Mouse (Mus musculus) kidney, embryonic 14.5 days (tissue): ENCODE results near the gene Vezt. TPM values are rescaled to one million over a fixed set of nuclear protein-coding genes. Genes with fewer than 3 reads are reported as not detected.

Experiments
- ATAC-seq: fragments of 200-750 bp; cut with Nextera tagmentation; 2 replicates; pipeline ENCODE4 v1.8.0; 2017; ENCODE audit warnings: moderate number of reproducible peaks, mild to moderate bottlenecking, moderate TSS enrichment, moderate library complexity; ENCODE audit not compliant: low FRiP score, low TSS enrichment
- H3K27ac ChIP-seq: fragments of 300-500 bp; sonication (generic); 2 replicates; pipeline ENCODE4 v1.5.1; 2014; ENCODE audit warnings: low read depth, mild to moderate bottlenecking, low read length, moderate library complexity, mixed read lengths
- H3K27me3 ChIP-seq: fragments of 300-500 bp; sonication (generic); 2 replicates; pipeline ENCODE4 v1.6.1; 2014; ENCODE audit warnings: mild to moderate bottlenecking, low read length; ENCODE audit not compliant: control insufficient read depth, insufficient read depth
- H3K36me3 ChIP-seq: fragments of 300-500 bp; sonication (generic); 2 replicates; pipeline ENCODE4 v1.6.1; 2014; ENCODE audit warnings: low read length, mixed read lengths; ENCODE audit not compliant: control insufficient read depth, insufficient read depth
- H3K4me1 ChIP-seq: fragments of 300-500 bp; sonication (generic); 2 replicates; pipeline ENCODE4 v1.6.1; 2014; ENCODE audit warnings: low read length, mixed read lengths; ENCODE audit not compliant: control insufficient read depth, insufficient read depth
- H3K4me2 ChIP-seq: fragments of 300-500 bp; sonication (generic); replicated peaks from 2 replicates; pipeline ENCODE4 v1.6.1; 2014; ENCODE audit warnings: low read depth, mild to moderate bottlenecking, low read length
- H3K4me3 ChIP-seq: fragments of 300-500 bp; sonication (generic); 2 replicates; pipeline ENCODE4 v1.5.1; 2014; ENCODE audit warnings: mild to moderate bottlenecking, low read length
- H3K9ac ChIP-seq: fragments of 300-500 bp; sonication (generic); 2 replicates; pipeline ENCODE4 v1.6.1; 2014; ENCODE audit warnings: low read depth, mild to moderate bottlenecking, low read length, moderate library complexity
- H3K9me3 ChIP-seq: fragments of 300-500 bp; sonication (generic); 2 replicates; pipeline ENCODE4 v1.6.1; 2016; ENCODE audit warnings: low read length; ENCODE audit not compliant: control insufficient read depth
- WGBS: fragments of 180-500 bp; shearing (Covaris S2); extraction: QIAGEN DNeasy Blood & Tissue Kit; methylation state at CpG from one replicate; pipeline ENCODE4 v1.1.7; 2014; 5-methylcytosine and 5-hydroxymethylcytosine counted together
- polyA plus RNA-seq: library from polyadenylated mRNA; unstranded; fragments of >200 nt; fragmentation: Nextera tagmentation; extraction: Ambion mirVana; gene quantifications from 2 replicates; pipeline ENCODE4 v1.2.1, GENCODE M21; 2014

Vezt gene
- polyA plus RNA-seq, 1 experiment from 2014 or later = 23.8 TPM

- H3K9me3 ChIP-seq = no peaks in the 10 kb centered on the region
- H3K27me3 ChIP-seq = no peaks in the 10 kb centered on the region
- no peak overlapping the region for H3K9ac ChIP-seq
- WGBS = 93% methylated on average over 2 of the region's 2 CpGs
- no peaks in the 10 kb centered on the region for H3K4me1 ChIP-seq
- no peaks in the 10 kb centered on the region for H3K36me3 ChIP-seq
- no peak for ATAC-seq
- no peak overlapping the region for H3K4me2 ChIP-seq
- no peak overlapping the region for H3K27ac ChIP-seq
- H3K4me3 ChIP-seq = no peak overlapping the region
Measured at GRCm38 (mm10) chr10:93949921-93950320, 85.7 kb downstream of the Vezt start.

GRCm38 (mm10) chr10:93945843-93946499 lies 89.6 kb downstream of the Vezt start:
- Histone ChIP-seq H3K27ac (no peak overlapping the region), H3K9ac (no peak overlapping the region), H3K4me2 (no peak overlapping the region), H3K4me1 (no peaks in the 10 kb centered on the region), H3K4me3 (no peak overlapping the region), H3K36me3 (no peaks in the 10 kb centered on the region), H3K9me3 (no peaks in the 10 kb centered on the region), H3K27me3 (no peaks in the 10 kb centered on the region)
- 50% methylated on average over 9 of the region's 9 CpGs for WGBS
- no peak for ATAC-seq

- Histone ChIP-seq H3K4me1 (no peaks in the 10 kb centered on the region), H3K9me3 (no peaks in the 10 kb centered on the region), H3K9ac (no peak overlapping the region), H3K27me3 (no peaks in the 10 kb centered on the region), H3K4me3 (no peak overlapping the region), H3K4me2 (no peak overlapping the region), H3K27ac (no peak overlapping the region), H3K36me3 (no peaks in the 10 kb centered on the region)
- no peak for ATAC-seq
- 17% methylated on average over 4 of the region's 4 CpGs for WGBS
Measured at GRCm38 (mm10) chr10:93945364-93945763, 90.3 kb downstream of the Vezt start.

GRCm38 (mm10) chr10:93944241-93944640 lies 91.4 kb downstream of the Vezt start:
- no peak for ATAC-seq
- H3K4me2 ChIP-seq = no peak overlapping the region
- H3K27ac ChIP-seq = no peak overlapping the region
- no peak overlapping the region for H3K9ac ChIP-seq
- H3K27me3 ChIP-seq = no peaks in the 10 kb centered on the region
- H3K36me3 ChIP-seq = no peaks in the 10 kb centered on the region
- no peaks in the 10 kb centered on the region for H3K4me1 ChIP-seq
- 28% methylated on average over 5 of the region's 5 CpGs for WGBS
- no peaks in the 10 kb centered on the region for H3K9me3 ChIP-seq
- H3K4me3 ChIP-seq = no peak overlapping the region

GRCm38 (mm10) chr10:93940279-93940678 lies 95.3 kb downstream of the Vezt start:
- 79% methylated on average over 5 of the region's 5 CpGs for WGBS
- H3K4me1 ChIP-seq = no peaks in the 10 kb centered on the region
- no peak overlapping the region for H3K9ac ChIP-seq
- H3K4me3 ChIP-seq = no peak overlapping the region
- no peaks in the 10 kb centered on the region for H3K36me3 ChIP-seq
- H3K27me3 ChIP-seq = no peaks in the 10 kb centered on the region
- ATAC-seq = no peak
- H3K27ac ChIP-seq = no peak overlapping the region
- H3K4me2 ChIP-seq = no peak overlapping the region
- no peaks in the 10 kb centered on the region for H3K9me3 ChIP-seq

- Histone ChIP-seq H3K27me3 (no peaks in the 10 kb centered on the region), H3K9ac (no peak overlapping the region), H3K36me3 (no peaks in the 10 kb centered on the region), H3K4me3 (no peak overlapping the region), H3K4me1 (no peaks in the 10 kb centered on the region), H3K9me3 (no peaks in the 10 kb centered on the region), H3K27ac (no peak overlapping the region), H3K4me2 (no peak overlapping the region)
- no peak for ATAC-seq
- WGBS = 86% methylated on average over 8 of the region's 8 CpGs
Measured at GRCm38 (mm10) chr10:93939676-93940075, 95.9 kb downstream of the Vezt start.

GRCm38 (mm10) chr10:93938844-93939271 lies 96.8 kb downstream of the Vezt start:
- ATAC-seq = no peak
- Histone ChIP-seq H3K27me3 (no peaks in the 10 kb centered on the region), H3K4me1 (no peaks in the 10 kb centered on the region), H3K4me3 (no peak overlapping the region), H3K9ac (no peak overlapping the region), H3K27ac (no peak overlapping the region), H3K4me2 (no peak overlapping the region), H3K9me3 (no peaks in the 10 kb centered on the region), H3K36me3 (no peaks in the 10 kb centered on the region)
- 90% methylated on average over 20 of the region's 20 CpGs for WGBS

GRCm38 (mm10) chr10:93933980-93934379 lies 101.6 kb downstream of the Vezt start:
- H3K4me1 ChIP-seq = no peaks in the 10 kb centered on the region
- H3K36me3 ChIP-seq = no peaks in the 10 kb centered on the region
- no peak overlapping the region for H3K4me2 ChIP-seq
- no peak overlapping the region for H3K27ac ChIP-seq
- no peak for ATAC-seq
- WGBS = 60% methylated on average over 9 of the region's 9 CpGs
- no peaks in the 10 kb centered on the region for H3K9me3 ChIP-seq
- H3K9ac ChIP-seq = no peak overlapping the region
- no peak overlapping the region for H3K4me3 ChIP-seq
- H3K27me3 ChIP-seq = no peaks in the 10 kb centered on the region

GRCm38 (mm10) chr10:93932861-93933260 lies 102.8 kb downstream of the Vezt start:
- H3K4me2 ChIP-seq = no peak overlapping the region
- H3K9ac ChIP-seq = no peak overlapping the region
- no peak overlapping the region for H3K27ac ChIP-seq
- H3K36me3 ChIP-seq = no peaks in the 10 kb centered on the region
- no peaks in the 10 kb centered on the region for H3K27me3 ChIP-seq
- ATAC-seq = no peak
- no peaks in the 10 kb centered on the region for H3K9me3 ChIP-seq
- H3K4me3 ChIP-seq = no peak overlapping the region
- WGBS = 59% methylated on average over 5 of the region's 5 CpGs
- no peaks in the 10 kb centered on the region for H3K4me1 ChIP-seq
